Mouse (Mus musculus): ENCODE data around the gene Ace.

DNA sequence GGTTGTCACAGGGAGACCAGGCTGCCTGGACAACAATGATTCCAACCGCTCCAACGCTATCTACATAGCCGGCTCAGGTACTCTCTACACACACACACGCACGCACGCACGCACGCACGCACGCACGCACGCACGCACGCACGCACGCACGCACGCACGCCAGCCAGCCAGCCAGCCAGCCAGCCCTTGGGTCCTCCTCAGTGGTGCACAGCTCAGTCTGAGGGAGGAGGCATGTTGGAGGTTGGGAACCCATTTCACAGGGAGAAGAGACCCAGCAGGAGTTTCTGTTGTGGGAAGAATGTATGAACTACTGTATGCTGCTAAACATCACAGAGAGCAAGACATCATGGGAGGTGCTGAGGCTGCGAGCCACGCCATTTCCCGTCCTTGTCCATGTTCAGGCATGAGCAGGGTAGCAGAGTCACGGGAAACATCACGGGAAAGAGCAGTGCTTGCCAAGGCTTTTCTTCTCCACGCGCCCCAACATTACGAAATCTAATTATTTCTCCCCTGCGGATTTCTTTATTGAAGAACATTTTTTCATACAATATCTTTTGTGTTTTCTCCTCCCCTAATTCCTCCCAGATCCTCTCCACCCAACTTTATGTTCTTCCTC, 11.8 kb upstream of the Ace start:
- TF ChIP-seq CTCF (IDR thresholded peaks at IDR 0.05; ENCODE audit: control insufficient read depth, insufficient read depth, insufficient read length), result no peak
- TF ChIP-seq CEBPB (IDR thresholded peaks at IDR 0.05; ENCODE audit: low read depth), result no peak
- no peak for TF ChIP-seq USF1 (IDR thresholded peaks at IDR 0.05; ENCODE audit: low read depth)
- no peak for TF ChIP-seq MYOD1 (IDR thresholded peaks at IDR 0.05; ENCODE audit: control insufficient read depth, insufficient read length, low read depth)
- no peak for TF ChIP-seq MYOG (IDR thresholded peaks at IDR 0.05; ENCODE audit: control insufficient read depth, extremely low read depth, insufficient read length)
